Mouse (Mus musculus): ENCODE measurements at regions not wholly inside any gene's neighbourhood (a gene's known extent, or its start where the extent isn't known, plus 50 kb on each side); places are given as distances from the start of the nearest gene placed in this dataset.
"Not testable (repeated sequence)": the region's sequence is repeated elsewhere in the genome, so short reads cannot be mapped to it uniquely, and the experiment has no call there.

DNA sequence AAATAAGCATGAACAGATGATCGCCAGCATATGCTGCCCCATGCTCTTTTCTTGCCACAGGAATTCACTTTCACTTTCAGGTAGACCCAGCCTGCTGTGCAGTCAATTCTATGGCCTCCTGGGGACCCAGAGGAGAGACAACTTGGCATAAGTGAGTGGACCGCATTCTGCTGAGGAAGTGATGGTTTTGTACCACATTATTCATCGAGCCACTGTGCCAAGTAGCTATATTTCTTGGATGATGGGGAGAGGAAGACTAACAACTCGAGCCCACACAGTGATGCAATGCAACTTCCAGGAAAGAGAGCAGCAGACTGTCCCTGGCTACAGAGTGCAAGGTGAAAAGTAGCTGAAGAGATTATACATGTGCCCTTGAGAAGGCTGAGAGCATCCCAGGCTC is 515.8 kb upstream of the Kif18a start:
- no peak for DNase-seq (ENCODE audit: low spot score)

DNA sequence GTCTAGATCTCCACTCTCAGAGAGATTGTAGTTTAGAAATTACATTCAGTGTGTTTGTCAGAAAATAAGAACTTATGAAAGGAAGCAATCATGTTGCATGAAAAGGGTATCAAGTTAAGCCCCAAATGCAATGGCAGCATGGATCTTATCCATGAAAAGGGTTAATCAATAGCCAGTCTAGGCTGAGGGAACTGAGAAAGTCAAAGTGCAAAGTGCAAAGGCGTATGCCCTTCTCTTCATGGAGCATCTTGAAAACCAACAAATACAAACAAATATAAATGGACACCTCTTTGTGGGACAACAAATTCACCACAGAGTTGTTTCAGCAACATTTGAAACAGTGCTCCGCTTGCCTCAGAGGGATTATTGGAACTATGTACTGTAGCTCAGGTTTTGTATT is 514.1 kb upstream of the Kif18a start:
- no peak for DNase-seq (ENCODE audit: low spot score)

DNA sequence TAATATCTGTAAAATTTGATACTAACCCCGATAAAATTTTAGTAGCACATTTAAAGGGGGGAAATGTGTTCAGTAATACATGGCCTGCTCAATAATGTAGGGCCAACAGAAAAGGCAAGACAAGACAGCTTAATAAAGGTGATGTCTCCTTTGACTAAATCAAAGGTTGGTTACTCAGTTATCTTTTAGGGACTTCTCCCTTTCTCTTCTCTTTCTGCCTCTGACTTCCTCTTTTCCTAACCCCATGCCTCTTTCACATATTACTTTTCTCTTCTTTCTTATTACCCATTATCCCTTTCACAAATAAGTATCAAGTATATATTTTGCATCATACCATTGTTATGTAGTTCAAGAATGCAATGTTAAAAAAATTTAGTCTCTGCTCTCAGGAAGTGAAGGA is 510.2 kb upstream of the Kif18a start:
- no peak for DNase-seq (ENCODE audit: low spot score)

DNA sequence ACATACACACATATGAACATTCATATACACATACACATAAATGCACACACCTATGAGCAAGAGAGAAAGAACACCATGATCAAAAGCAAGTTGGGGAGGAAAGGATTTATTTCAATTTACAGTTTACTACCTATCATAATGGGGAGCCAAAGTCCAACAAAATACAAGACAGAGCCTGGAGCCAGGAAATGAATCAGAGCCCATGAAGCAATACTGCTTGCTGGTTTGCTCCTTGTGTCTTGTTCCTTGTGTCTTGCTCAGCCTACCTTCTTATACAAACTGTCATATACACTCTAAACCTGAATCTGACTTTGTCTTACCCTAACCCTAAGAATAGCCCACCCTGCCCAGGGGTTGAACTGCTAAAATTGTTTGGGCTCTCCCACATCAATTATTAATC is 497.1 kb upstream of the Kif18a start:
- DNase-seq (ENCODE audit: low spot score): no peak

DNA sequence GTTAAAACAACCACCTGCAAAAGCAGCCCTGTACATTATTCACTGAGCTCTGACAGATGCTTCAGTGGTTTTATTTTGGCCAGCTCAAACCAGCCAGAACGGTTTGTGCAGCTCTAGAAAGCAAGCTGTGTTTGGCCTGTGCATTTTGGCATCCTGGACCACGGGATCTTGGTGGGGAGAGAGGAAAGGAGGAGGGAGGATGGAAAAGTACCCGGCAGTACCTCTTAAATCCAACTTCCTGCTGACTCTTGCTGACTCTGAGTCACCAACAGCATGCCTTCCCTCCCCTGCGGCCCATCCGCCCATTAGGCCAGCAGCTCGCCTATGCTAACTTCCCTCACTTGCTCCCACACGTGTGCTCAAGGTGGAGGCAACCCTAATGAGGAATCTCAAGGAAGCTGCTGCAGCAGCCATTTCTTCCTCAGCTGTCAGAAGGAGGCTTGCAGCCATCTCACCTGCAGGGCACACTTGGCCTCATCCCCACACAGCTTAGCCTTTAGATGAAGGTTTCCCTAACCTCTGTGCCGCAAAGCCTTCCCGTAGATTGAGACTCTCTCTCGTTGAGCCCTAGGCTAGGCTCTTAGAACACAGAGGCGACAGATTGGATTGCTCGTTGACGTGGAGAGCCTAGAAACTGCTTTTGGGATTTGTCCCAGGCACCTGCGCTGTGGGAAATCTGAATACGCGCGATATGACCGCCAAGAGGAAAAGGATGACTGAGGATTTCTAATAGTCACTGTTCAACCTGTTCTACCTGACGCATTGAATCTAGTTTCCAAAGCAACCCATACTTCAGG is 495.2 kb upstream of the Kif18a start:
- no peak for DNase-seq (ENCODE audit: low spot score)

DNA sequence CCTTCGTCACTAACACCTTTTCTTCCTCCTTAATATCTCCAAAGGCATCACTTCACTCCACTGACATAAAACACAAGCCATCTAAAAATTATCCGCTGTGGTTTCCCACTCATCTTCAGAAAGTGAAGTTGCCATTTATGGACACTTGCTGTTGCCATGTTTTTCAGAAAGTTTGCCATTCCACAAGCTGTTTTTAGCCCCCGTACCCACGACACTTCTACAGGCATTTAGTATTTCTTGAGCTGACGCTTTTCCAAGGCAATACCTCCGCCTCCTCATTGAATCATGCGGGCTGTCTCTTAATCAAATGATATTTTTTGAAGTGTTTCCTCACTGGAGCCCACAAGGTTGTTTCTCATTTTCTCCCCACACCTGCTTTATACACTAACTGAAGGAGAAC is 491.4 kb upstream of the Kif18a start:
- DNase-seq (ENCODE audit: low spot score): no peak

DNA sequence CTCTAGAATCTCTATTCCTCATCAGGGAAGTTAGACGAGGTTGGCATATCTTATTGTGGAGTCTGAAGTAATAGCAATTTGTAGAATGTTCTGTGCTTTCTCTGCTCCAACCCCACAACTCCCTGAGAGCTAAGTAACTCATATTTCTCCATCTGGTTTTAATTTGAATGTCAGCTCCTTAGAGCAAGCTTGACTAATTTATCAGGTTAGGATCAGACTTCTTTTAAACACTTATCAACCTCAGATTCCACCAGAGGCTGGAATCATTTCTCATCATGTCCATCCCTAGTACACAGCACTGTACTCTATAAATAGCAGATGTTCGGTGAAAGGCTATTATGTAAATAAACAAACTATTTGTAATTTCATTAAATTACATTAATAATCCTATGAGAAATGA is 485.4 kb upstream of the Kif18a start:
- DNase-seq (ENCODE audit: low spot score): peak; percentile 10

DNA sequence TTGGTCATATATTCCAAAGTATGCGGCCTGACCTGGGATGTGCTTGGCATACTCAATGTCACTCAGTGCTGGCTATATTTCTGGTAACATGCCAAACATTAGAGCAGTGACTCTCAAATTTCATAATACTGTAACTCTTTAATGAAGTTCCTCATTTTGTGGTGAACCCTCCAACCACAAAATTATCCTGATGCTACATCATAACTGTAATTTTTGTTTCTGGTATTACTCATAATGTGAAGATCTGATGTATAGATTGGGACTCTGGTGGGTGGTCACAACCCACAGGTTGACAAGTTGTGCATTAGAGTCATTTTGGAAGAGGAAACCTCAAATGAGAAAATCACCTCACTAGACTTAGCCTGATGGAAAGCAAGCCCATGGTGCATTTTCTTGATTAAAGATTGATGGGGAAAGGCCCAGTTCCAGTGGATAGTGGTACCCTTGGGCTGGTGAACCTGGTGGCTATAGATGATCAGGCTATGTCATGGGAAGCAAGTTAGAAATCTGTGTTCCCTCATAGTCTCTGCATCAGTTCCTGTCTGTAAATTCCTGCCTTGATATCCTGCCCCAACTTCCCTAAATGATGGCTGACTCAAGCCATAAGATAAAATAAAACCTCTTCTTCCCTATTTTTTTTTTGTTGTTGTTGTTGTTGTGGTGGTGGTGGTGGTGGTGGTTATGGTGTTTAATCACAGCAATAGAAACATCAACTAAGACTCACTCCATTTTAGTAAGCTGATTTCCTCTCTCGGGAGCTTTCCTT is 483.5 kb upstream of the Kif18a start:
- DNase-seq (ENCODE audit: low spot score): no peak

DNA sequence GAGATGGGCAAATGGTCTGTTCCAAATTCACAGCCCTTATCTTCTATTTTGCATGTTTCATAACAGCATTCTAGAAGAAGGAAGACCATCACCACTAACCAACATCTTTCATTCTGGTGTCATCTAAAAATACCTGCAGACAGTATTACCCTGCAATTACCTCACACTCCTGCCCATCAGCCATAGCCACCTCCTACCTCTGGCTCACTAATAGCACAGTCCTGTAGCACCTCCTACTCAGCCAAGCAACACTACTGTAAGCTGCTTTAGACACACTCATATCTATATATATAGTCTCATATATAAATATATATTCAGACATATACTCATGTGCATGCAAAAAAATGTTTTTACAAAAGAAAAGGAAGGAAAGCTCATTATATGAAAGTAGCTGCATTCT is 468.2 kb upstream of the Kif18a start:
- DNase-seq (ENCODE audit: low spot score): no peak

DNA sequence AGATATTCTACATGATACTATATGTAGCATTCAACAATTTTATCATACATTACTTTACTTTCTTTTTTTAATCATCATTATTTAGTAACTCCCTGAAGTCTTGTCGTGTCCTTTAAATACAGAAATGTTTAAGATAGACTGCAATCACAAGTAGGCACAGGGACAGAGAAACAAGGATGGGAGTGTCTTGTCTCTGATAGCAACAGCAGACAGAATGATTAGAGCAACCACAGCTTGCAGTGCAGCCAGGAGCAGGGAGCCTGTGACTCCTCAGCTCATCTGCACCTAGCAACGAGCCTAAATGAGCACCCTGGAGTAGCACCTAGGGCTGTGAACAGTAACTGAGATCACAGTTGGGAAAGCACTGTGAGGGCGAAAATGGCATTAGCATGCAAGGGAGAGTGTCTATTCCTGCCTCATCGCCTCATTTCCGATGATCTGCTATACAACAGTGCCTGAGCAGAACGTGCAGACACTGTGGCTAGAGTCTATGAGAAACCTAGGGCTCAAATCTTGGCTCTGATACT is 467.4 kb upstream of the Kif18a start:
- DNase-seq (ENCODE audit: low spot score): no peak

DNA sequence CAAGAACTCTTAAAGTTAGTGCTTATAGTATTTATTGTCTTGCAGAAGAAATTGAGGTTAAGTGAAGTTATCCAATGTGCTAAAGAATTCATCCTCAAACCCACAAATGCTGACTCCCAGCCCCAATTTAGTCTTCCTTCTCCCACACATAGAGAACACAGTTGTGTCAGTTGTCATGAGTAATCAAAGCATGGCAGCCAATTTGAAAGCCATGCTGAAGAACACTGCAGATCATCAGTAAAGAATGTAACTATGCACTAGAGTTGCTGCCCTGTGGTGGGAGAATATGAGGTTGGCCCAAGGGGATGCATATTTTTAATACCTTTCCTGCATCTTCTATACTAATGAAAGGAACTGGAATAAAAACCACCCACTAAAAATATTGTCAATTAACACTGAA is 464.0 kb upstream of the Kif18a start:
- no peak for DNase-seq (ENCODE audit: low spot score)

DNA sequence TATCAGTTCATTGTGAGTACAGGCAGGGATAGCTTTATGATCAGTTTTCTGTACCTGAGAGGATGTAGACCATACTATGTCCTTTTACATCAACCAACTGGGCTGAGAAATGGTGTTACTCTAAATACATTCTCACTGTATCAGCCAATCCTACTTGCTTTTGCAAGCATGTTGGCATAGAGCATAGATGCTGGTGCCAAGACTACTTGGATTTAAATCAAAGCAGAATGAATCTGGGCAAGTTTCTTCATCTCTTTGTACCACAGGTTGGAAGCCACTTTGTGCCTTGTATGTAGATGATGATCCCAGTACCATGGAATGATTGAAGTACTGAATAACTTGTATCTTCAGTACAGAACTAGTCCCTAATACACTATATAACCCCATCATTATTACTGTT is 456.5 kb upstream of the Kif18a start:
- no peak for DNase-seq (ENCODE audit: low spot score)

DNA sequence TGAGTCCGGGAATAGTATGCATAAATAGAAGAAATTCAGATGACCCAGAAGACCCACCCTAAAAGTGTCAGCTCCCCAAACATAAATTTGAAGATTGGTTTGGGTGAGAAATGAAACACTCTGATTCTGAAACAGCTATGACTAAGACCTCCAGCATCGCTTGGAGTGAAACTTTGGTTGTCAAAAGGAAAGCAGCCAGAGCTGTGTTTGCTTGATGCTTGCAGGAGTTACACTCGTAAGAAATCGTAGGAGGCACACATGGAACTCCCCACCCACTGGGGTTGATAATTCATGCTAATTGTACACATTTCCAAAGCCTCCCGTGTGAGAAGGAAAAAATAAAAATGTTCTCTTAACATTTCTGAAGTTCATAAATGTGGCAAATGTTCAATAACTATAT is 454.6 kb upstream of the Kif18a start:
- no peak for DNase-seq (ENCODE audit: low spot score)

DNA sequence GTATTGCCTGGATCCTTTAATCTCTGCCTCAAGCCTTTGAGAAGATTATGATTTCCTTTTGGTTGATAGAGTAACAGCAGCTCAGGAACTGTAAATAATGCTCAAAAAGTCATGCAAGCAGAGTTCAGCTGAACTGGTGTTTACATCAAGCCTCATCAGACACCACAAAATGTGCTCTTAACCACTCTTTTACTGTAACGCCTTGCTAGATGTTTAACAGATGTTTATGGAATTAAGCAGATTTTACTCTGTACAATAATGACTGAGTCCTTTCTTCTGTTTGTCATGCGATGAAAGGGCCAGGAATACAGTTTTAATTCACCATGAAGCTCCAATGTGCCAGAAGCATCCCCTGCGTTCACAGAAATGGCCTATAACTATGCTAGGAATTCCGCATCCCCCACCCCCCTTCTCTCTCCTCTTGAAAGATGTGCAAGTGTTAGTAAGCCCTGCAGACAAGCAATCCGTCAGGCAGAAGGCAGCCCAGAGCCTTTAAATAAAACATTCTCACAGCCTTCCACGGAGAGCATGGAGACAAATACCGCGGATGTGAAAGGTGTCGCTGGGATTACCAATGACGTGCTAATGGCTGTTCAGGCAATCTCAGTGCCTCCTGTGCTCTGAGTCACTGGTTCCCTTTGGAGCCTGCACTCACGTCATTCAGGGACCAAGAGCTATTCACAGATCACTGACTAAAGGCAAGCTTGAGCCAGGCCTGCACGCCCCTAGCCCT is 453.3 kb upstream of the Kif18a start:
- DNase-seq (ENCODE audit: low spot score): peak; percentile 88

DNA sequence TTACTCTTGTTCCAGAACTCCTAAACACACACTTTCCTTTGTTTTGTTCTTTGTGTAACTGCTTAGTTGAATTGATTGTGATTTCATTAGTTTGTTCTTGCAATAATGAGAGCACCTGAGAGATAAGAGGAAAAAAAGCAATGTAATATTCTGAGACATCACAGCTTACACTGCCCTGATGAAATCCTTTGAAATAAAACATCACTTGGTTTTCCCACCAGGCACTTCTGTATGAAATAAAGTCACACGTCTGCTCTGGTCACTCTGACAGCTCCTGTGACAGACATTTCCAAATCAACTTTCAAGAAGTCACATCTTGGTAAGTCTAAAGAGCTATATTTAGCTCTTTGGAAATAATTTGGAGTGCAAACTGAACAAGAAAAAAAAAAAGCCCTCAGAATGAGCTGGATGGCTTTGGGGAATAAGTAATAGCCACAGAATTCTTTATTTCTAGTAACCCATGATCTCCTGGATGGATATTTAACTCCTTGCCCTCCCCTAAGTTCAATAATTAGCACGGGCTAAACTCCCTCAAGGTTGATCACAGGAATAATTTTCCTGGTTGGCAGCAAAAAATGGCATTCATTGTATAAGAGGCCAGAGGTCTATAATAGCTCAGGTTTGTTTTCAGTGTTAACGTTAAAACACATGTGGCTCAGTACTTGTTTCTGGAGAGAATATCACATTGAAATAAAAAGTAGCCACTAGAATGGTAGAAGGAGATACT is 452.4 kb upstream of the Kif18a start:
- no peak for DNase-seq (ENCODE audit: low spot score)

DNA sequence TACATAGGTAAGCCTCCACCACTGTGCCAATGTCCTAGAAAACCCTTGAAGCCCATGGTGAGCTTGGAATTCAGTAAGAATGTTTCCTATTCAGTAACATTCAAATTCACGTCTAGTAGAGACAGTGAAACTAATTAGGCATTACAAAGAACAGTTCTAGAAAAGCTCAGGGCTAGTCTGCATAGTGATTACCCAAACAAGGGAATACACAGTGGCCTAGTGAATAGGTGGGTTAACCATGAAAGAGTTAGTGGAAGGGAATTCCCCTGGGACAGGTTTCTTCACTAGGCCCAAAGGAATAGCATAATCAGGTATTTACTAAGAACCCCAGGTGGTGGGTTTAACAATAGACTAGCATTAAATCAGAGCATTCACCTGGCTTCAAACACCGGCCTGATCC is 436.7 kb upstream of the Kif18a start:
- DNase-seq (ENCODE audit: low spot score): not testable (repeated sequence)

DNA sequence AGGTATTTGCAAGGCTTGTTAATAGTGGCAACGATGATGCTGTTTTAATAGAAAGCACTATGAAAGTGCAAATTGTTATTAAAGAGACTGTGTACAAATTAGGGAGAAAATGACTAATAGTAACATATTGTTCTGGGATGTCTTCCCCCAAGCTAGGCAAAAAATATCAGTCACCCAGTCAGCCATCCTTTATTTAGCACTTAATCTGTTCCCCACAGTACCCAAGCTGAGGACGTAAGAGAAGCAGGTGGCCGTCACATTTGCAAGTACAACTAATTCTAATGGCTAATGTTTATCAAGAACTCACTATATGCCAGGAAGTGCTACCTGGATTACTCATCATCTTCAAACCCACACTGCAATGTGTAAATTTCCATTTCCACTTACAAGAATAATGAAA is 432.5 kb upstream of the Kif18a start:
- no peak for DNase-seq (ENCODE audit: low spot score)

DNA sequence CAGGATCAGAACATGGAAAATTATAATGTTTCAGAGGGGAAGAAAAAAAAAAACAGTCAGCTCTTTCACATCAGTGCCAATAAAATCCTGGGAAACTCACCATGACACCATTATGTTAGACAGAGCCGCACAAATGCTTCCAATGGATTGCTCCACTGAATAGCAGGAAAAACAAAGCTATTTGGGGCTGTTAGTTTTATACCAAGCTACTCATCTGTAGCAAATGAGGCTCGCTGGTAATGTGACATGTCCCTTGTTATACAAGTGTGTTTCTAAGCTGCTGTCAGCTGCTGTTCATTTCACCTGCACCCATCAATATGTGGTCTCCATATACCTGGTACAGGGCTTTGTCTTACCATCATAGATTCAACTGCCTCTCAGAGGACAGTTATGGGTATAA is 426.1 kb upstream of the Kif18a start:
- DNase-seq (ENCODE audit: low spot score): no peak

DNA sequence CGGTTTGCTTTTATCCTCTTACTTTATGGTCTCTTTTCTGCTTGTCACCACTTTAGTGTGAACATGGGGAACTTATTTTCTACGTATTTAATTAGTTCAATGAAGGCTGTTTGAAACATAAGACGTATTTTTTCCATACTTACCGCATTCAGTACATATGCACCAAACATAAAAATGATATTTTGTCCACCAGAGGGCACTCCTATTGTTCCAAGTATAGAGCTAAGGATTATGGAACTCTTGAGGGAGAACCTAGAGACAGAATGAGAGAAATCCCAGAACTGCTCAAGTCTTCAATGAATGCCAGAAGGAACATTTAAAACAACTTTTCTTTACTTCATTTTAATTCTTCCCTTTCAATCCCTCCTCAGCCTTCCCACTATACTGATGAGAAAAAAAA is 403.4 kb upstream of the Kif18a start:
- peak; percentile 19 for DNase-seq (ENCODE audit: low spot score)

DNA sequence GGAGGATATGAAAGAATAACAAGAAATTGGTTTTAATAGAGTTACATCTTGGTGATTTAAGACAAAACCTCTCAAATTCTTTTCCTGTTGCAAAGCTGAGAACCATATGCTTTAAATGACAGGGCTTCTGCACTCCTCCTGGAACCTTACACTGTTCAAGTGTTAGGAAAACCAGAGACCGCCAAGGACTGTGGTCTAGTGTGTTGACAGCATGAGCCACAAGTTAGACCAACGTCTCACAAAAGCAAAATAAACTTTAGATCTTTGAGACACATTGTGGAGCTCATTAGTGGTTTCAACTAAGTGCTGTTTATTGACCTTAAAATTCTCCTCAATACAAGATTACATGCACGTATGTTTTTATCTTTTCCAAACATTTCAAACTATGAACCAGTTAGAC is 402.9 kb upstream of the Kif18a start:
- peak; percentile 5 for DNase-seq (ENCODE audit: low spot score)

DNA sequence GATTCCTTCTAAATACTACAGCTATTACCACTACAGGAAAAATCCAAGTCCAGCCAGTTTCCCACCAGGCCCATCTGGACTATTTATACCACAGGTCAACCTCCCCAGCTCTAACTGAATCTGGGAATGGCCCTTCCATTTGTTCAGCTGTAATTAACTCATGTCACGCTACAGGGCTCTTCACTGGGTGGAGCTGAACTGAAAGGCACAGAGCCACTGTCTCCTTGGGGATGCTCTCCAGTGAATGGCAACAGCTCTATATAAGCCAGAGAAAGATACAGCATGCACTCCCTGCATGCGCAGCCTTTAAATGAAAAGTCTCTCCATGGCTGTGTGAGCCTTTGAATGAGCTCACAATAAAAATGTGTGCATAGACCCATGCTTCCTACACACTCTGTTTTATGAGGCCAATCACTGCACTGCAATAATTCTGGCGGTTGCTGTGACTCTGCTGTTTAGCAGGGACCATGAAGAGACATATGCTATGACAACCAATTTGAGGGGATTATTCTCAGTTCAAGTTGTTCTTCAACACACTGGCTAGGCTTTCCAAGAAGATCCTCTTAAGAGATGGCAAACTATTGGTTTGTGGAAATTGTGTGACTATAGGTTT is 376.3 kb upstream of the Kif18a start:
- DNase-seq (ENCODE audit: low spot score): peak; percentile 28

DNA sequence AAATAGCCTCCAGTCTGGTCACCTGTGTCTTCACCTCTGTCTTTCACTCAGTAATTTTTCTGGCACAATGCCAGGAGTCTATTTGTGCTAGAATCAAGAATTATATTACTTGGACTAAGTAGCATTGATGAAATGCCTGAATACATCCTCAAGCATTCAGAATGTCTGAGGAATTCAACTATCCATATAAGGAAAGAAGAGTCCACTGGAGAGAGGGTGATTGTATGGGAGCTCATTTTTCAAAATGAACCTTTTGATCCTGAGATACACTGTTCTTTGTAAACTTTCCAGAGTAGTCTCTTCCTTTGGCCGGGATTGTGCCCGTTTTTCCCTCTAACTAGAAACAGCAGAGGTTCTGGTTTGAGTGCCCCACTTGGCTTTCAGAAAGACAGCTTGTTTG is 367.0 kb upstream of the Kif18a start:
- no peak for DNase-seq (ENCODE audit: low spot score)

Data from embryo, embryonic 10 days (tissue).